34 mouse cellular contexts compared by ENCODE assay signal in genomic region chr2:173157376-173157775, GRCm38 (mm10). TPM values are rescaled to one million over a fixed set of nuclear protein-coding genes. Genes with fewer than 3 reads are reported as not detected.
A peak's percentile ranks its signal among the peaks of the same experiment; 100 is the strongest.
DNase-seq lines count a peak whose midpoint lies in the region; ATAC-seq and TF ChIP-seq lines count a peak whose summit lies in the region.
"Had no signal": no experiment of that assay in that cellular context is flagged by ENCODE, and none has a peak within 500 bp of the region (broad histone marks: within the 10 kb centered on the region; RNA-seq: fewer than 3 reads in every experiment).

No protein-coding gene starts in this region.

- TF ChIP-seq RAD21 in CH12.LX (IDR thresholded peaks at IDR 0.05; ENCODE audit: low read depth, low read length) = no peak

- H3K27me3 ChIP-seq in kidney, adult 2 months (replicated peaks; ENCODE audit: control insufficient read depth, insufficient read depth, low read length) = no peaks in the 10 kb centered on the region
- no peaks in the 10 kb centered on the region for H3K27me3 ChIP-seq in liver, adult 2 months (ENCODE audit: control insufficient read depth, insufficient read depth, low read length)
- H3K27me3 ChIP-seq in liver, embryonic 12.5 days (replicated peaks) = 0 out of 2 replicates have a peak, but pooled peaks cover 8% of the 10 kb centered on the region
- H3K27me3 ChIP-seq in CH12.LX (replicated peaks) = peaks cover 4% of the 10 kb centered on the region
- no peaks in the 10 kb centered on the region for H3K27me3 ChIP-seq in intestine, postnatal 0 days (replicated peaks; ENCODE audit: control insufficient read depth, insufficient read depth, low read length)
- H3K27me3 ChIP-seq: embryonic facial prominence, embryonic 15.5 days; heart, embryonic 13.5 days; limb, embryonic 13.5 days; midbrain, embryonic 15.5 days had no signal

- dilution Hi-C loops in CH12.LX (cut with MboI; ENCODE audit: extremely low pct_ligation_motif_present, extremely low pct_unique_long_range_greater_than_20kb, low sequenced_read_pairs) = no loop called here

- 0 out of 2 replicates have a peak, but pooled peaks have one; percentile 1 for TF ChIP-seq CTCF in kidney, adult 2 months (conservative IDR thresholded peaks at IDR 0.05; ENCODE audit: insufficient read depth, insufficient read length, low read depth, low read length)
- TF ChIP-seq CTCF in liver, adult 2 months (IDR thresholded peaks at IDR 0.05; ENCODE audit: low read depth, low read length) = no peak
- TF ChIP-seq CTCF in CH12.LX (conservative IDR thresholded peaks at IDR 0.05 in 1 of 2, IDR thresholded peaks at IDR 0.05 in 1 of 2; ENCODE audit: low read depth in 2 of 2, low read length in 2 of 2) = no peak
- no peak for TF ChIP-seq CTCF in intestine, postnatal 0 days (IDR thresholded peaks at IDR 0.05; ENCODE audit: low read depth)

- no peak for ATAC-seq in liver, embryonic 12.5 days
- ATAC-seq in intestine, postnatal 0 days = no peak
- ATAC-seq: forebrain, postnatal 0 days; inflammation-experienced regulatory T-cells, adult 6 months; midbrain, embryonic 15.5 days had no signal

- peaks cover 28% of the 10 kb centered on the region for H3K36me3 ChIP-seq in kidney, adult 2 months (ENCODE audit: control insufficient read depth, insufficient read depth, low read length)
- peaks cover 32% of the 10 kb centered on the region for H3K36me3 ChIP-seq in liver, adult 2 months (ENCODE audit: control insufficient read depth, insufficient read depth, low read length)
- no peaks in the 10 kb centered on the region for H3K36me3 ChIP-seq in liver, embryonic 12.5 days
- no peaks in the 10 kb centered on the region for H3K36me3 ChIP-seq in CH12.LX (replicated peaks in 1 of 2; ENCODE audit: control insufficient read depth in 1 of 2, insufficient read depth in 1 of 2, low read length in 1 of 2)
- peaks cover 26% of the 10 kb centered on the region; the same call in 1 of the 2 replicates for H3K36me3 ChIP-seq in intestine, postnatal 0 days (ENCODE audit: control insufficient read depth, insufficient read depth)
- H3K36me3 ChIP-seq: embryonic facial prominence, embryonic 10.5 days; embryonic facial prominence, embryonic 15.5 days; forebrain, embryonic 12.5 days; G1E; heart, embryonic 13.5 days; limb, embryonic 13.5 days; midbrain, embryonic 15.5 days had no signal

- no peaks in the 10 kb centered on the region; the same call in 1 of the 2 replicates for H3K79me2 ChIP-seq in liver, adult 2 months (ENCODE audit: control insufficient read depth, insufficient read depth, low read length)
- no peaks in the 10 kb centered on the region for H3K79me2 ChIP-seq in CH12.LX (replicated peaks; ENCODE audit: control insufficient read depth, extremely low read depth, insufficient read depth, poor library complexity, severe bottlenecking)

- no peak for TF ChIP-seq POLR2A in kidney, adult 2 months (IDR thresholded peaks at IDR 0.05; ENCODE audit: low read depth, low read length)
- 0 out of 2 replicates have a peak, but pooled peaks have one; percentile 25 for TF ChIP-seq POLR2A in liver, adult 2 months (IDR thresholded peaks at IDR 0.05; ENCODE audit: extremely low read depth, insufficient read depth, low read length)
- no peak for TF ChIP-seq POLR2A in CH12.LX (IDR thresholded peaks at IDR 0.05; ENCODE audit: low read depth, low read length)

- peak overlapping the region; percentile 48 for H3K4me3 ChIP-seq in kidney, adult 2 months (ENCODE audit: insufficient read depth, low read depth, low read length)
- H3K4me3 ChIP-seq in liver, adult 2 months (ENCODE audit: insufficient read depth, low read depth, low read length) = peak overlapping the region; percentile 60
- no peak overlapping the region for H3K4me3 ChIP-seq in liver, embryonic 12.5 days
- no peak overlapping the region for H3K4me3 ChIP-seq in CH12.LX (replicated peaks in 1 of 3; ENCODE audit: low read depth in 2 of 3, low read length in 2 of 3, poor library complexity in 1 of 3)
- H3K4me3 ChIP-seq in intestine, postnatal 0 days (ENCODE audit: low read depth, low read length) = no peak overlapping the region
- H3K4me3 ChIP-seq: embryonic facial prominence, embryonic 10.5 days; embryonic facial prominence, embryonic 15.5 days; forebrain, embryonic 12.5 days; heart, adult 2 months; heart, embryonic 13.5 days; limb, embryonic 13.5 days; midbrain, embryonic 15.5 days had no signal

- DNase-seq in kidney, adult 2 months = peak; percentile 70
- no peak for DNase-seq in kidney, adult 18-20 months
- peak; percentile 67 for DNase-seq in liver, adult 2 months (ENCODE audit: extremely low read depth, low read depth, low spot score)
- peak; percentile 54 for DNase-seq in CH12.LX (ENCODE audit: extremely low read depth)
- DNase-seq in cerebellum, postnatal 25 days = no peak
- DNase-seq in layer of hippocampus, adult 18-20 months (ENCODE audit: low spot score in 2 of 2) = no peak
- DNase-seq: adrenal gland, postnatal 10 days; cerebellum, adult 18-20 months; cerebellum, postnatal 14 days; forebrain, postnatal 0 days; heart, adult 2 months; heart, postnatal 10 days; lung, embryonic 14.5 days; lung, postnatal 14 days; right cerebral cortex, postnatal 25 days; thymus, postnatal 36 days had no signal

- 0 out of 2 replicates have a peak, but pooled peaks have one; percentile 10 for TF ChIP-seq EP300 in CH12.LX (IDR thresholded peaks at IDR 0.05; ENCODE audit: low read length)

- H3K4me1 ChIP-seq in kidney, adult 2 months (ENCODE audit: control insufficient read depth, insufficient read depth, low read length) = peaks cover under 1% of the 10 kb centered on the region; the same call in 1 of the 2 replicates
- no peaks in the 10 kb centered on the region for H3K4me1 ChIP-seq in liver, adult 2 months (ENCODE audit: control insufficient read depth, insufficient read depth, low read length)
- H3K4me1 ChIP-seq in liver, embryonic 12.5 days = no peaks in the 10 kb centered on the region
- peaks cover 17 to 44% of the 10 kb centered on the region in 2 experiments for H3K4me1 ChIP-seq in CH12.LX (ENCODE audit: control insufficient read depth in 1 of 2, insufficient read depth in 2 of 2)
- 0 out of 2 replicates have a peak, but pooled peaks cover 2% of the 10 kb centered on the region for H3K4me1 ChIP-seq in intestine, postnatal 0 days (replicated peaks; ENCODE audit: control insufficient read depth, insufficient read depth, low read length)
- H3K4me1 ChIP-seq: midbrain, embryonic 15.5 days had no signal

- H3K9me3 ChIP-seq in liver, embryonic 12.5 days (replicated peaks) = no peaks in the 10 kb centered on the region
- no peaks in the 10 kb centered on the region for H3K9me3 ChIP-seq in CH12.LX (replicated peaks; ENCODE audit: low read length)
- no peaks in the 10 kb centered on the region for H3K9me3 ChIP-seq in intestine, postnatal 0 days (ENCODE audit: control insufficient read depth)
- H3K9me3 ChIP-seq: embryonic facial prominence, embryonic 10.5 days; embryonic facial prominence, embryonic 15.5 days; forebrain, embryonic 12.5 days; heart, embryonic 13.5 days; limb, embryonic 13.5 days; midbrain, embryonic 15.5 days had no signal

- H3K9ac ChIP-seq in liver, adult 2 months (ENCODE audit: low read depth, low read length) = peak overlapping the region; percentile 73
- no peak overlapping the region for H3K9ac ChIP-seq in liver, embryonic 12.5 days
- no peak overlapping the region for H3K9ac ChIP-seq in CH12.LX (ENCODE audit: insufficient read depth, low read depth)
- no peak overlapping the region for H3K9ac ChIP-seq in intestine, postnatal 0 days (ENCODE audit: low read depth, low read length)
- H3K9ac ChIP-seq: embryonic facial prominence, embryonic 15.5 days; forebrain, embryonic 12.5 days; forebrain, postnatal 0 days; heart, embryonic 13.5 days; hindbrain, embryonic 14.5 days; limb, embryonic 13.5 days; liver, embryonic 14.5 days; lung, embryonic 14.5 days; midbrain, embryonic 15.5 days had no signal

- no peak overlapping the region for H3K4me2 ChIP-seq in liver, embryonic 12.5 days
- peak overlapping the region; percentile 72 for H3K4me2 ChIP-seq in CH12.LX (ENCODE audit: insufficient read depth, low read depth, poor library complexity, severe bottlenecking)
- H3K4me2 ChIP-seq in intestine, postnatal 0 days (replicated peaks; ENCODE audit: low read depth) = peak overlapping the region; percentile 57
- H3K4me2 ChIP-seq: embryonic facial prominence, embryonic 15.5 days; forebrain, embryonic 12.5 days; heart, embryonic 13.5 days; hindbrain, embryonic 14.5 days; limb, embryonic 13.5 days; lung, embryonic 14.5 days; midbrain, embryonic 15.5 days had no signal

- H3K27ac ChIP-seq in kidney, adult 2 months (ENCODE audit: insufficient read depth, low read depth, low read length) = peak overlapping the region; percentile 96
- H3K27ac ChIP-seq in liver, adult 2 months (replicated peaks; ENCODE audit: insufficient read depth, low read depth, low read length) = peak overlapping the region; percentile 54
- H3K27ac ChIP-seq in liver, embryonic 12.5 days = no peak overlapping the region
- peak overlapping the region; percentile 79; the same call in 1 of the 2 replicates for H3K27ac ChIP-seq in CH12.LX (ENCODE audit: insufficient read depth, low read depth)
- peak overlapping the region; percentile 60 for H3K27ac ChIP-seq in intestine, postnatal 0 days (ENCODE audit: low read depth, low read length)
- H3K27ac ChIP-seq: embryonic facial prominence, embryonic 10.5 days; embryonic facial prominence, embryonic 15.5 days; forebrain, embryonic 12.5 days; heart, adult 2 months; heart, embryonic 13.5 days; hindbrain, embryonic 14.5 days; limb, embryonic 13.5 days; liver, embryonic 14.5 days; midbrain, embryonic 15.5 days had no signal

- in situ Hi-C loops in CH12.LX (cut with MboI; ENCODE audit: low pct_ligation_motif_present, low pct_unique_long_range_greater_than_20kb, low sequenced_read_pairs) = loop anchor here (25.0 kb wide), 1 partner anchor 145 kb away; the partner anchor contains the start of genes Rae1 and Rbm38

- WGBS in kidney, adult 2 months = 28% methylated on average over 4 of the region's 4 CpGs
- 25% methylated on average over 4 of the region's 4 CpGs for WGBS in liver, adult 2 months
- WGBS in liver, embryonic 12.5 days (ENCODE audit: insufficient replicate concordance) = 48% methylated on average over 4 of the region's 4 CpGs
- WGBS in intestine, postnatal 0 days = 49% methylated on average over 4 of the region's 4 CpGs

RNA-seq across cellular contexts. Expression of gene Pck1, which starts 4.5 kb away (rescaled TPM):
- polyA plus RNA-seq in kidney, adult 2 months (2012; rRNA removed) = 648 and 871 TPM in 2 replicates
- 2,468 and 2,488 TPM in 2 replicates for total RNA-seq in liver, adult 2 months (2014; rRNA removed)
- 240 and 585 TPM in 2 replicates for polyA plus RNA-seq in liver, adult 2 months (2012; rRNA removed)
- polyA plus RNA-seq in liver, embryonic 12.5 days (2016; fragmentation: Nextera tagmentation; extraction: Ambion mirVana) = 0.07 and 0.20 TPM in 2 replicates
- total RNA-seq in CH12.LX (2012; rRNA removed) (0.13 TPM in 2 replicates), CH12.LX (2014; rRNA removed) (0.08 and 0.11 TPM in 2 replicates)
- polyA plus RNA-seq in CH12.LX (2012; ENCODE audit: insufficient read length, low read depth) = 0.11 TPM in 1 of 2 replicates, not detected in the other
- polyA plus RNA-seq in intestine, postnatal 0 days (2015; fragmentation: Nextera tagmentation; extraction: Ambion mirVana) = 249 and 336 TPM in 2 replicates
- total RNA-seq in layer of hippocampus, adult 18-20 months (2021) = not detected
- total RNA-seq: forebrain, postnatal 0 days; hematopoietic stem cell, adult 5-6 weeks; layer of hippocampus, postnatal 10 days; left cerebral cortex, adult 18-20 months; left cerebral cortex, postnatal 14 days; neutrophil, adult 5-6 weeks had no signal
- polyA plus RNA-seq: embryonic facial prominence, embryonic 10.5 days; embryonic facial prominence, embryonic 15.5 days; forebrain, embryonic 12.5 days; forebrain, postnatal 0 days; G1E; hindbrain, embryonic 14.5 days; inflammation-experienced regulatory T-cells, adult 6 months; limb, embryonic 13.5 days; lung, embryonic 14.5 days; midbrain, embryonic 15.5 days; neural tube, embryonic 11.5 days had no signal

RNA-seq across cellular contexts. Expression of gene Ctcfl, which starts 38.1 kb away (rescaled TPM):
- polyA plus RNA-seq in kidney, adult 2 months (2012; rRNA removed) = 0.03 TPM in 2 replicates
- total RNA-seq in liver, adult 2 months (2014; rRNA removed) = 0.27 and 0.46 TPM in 2 replicates
- polyA plus RNA-seq in liver, adult 2 months (2012; rRNA removed) = 0.10 and 0.20 TPM in 2 replicates
- polyA plus RNA-seq in liver, embryonic 12.5 days (2016; fragmentation: Nextera tagmentation; extraction: Ambion mirVana) = 0.04 and 0.06 TPM in 2 replicates
- not detected in 2 replicates for total RNA-seq in CH12.LX (2012; rRNA removed)
- total RNA-seq in CH12.LX (2014; rRNA removed) = not detected in 2 replicates
- 0.11 TPM in 1 of 2 replicates, not detected in the other for polyA plus RNA-seq in CH12.LX (2012; ENCODE audit: insufficient read length, low read depth)
- polyA plus RNA-seq in intestine, postnatal 0 days (2015; fragmentation: Nextera tagmentation; extraction: Ambion mirVana) = 0.82 and 1.0 TPM in 2 replicates
- total RNA-seq in layer of hippocampus, adult 18-20 months (2021) = not detected
- total RNA-seq: forebrain, postnatal 0 days; G1E; hematopoietic stem cell, adult 5-6 weeks; layer of hippocampus, postnatal 10 days; left cerebral cortex, adult 18-20 months; left cerebral cortex, postnatal 14 days; neutrophil, adult 5-6 weeks had no signal
- polyA plus RNA-seq: G1E; heart, adult 2 months; inflammation-experienced regulatory T-cells, adult 6 months; neural tube, embryonic 11.5 days had no signal

Comparison
In these comparisons a context has a peak if more than half of its experiments do, and no peak if none do; other contexts are left out.
1. DNase-seq: peak in kidney, adult 2 months (single experiment), liver, adult 2 months (single experiment) and CH12.LX (single experiment); none in kidney, adult 18-20 months (single experiment), cerebellum, postnatal 25 days (0 of 2) and layer of hippocampus, adult 18-20 months (0 of 2).
2. H3K4me3 ChIP-seq: peak in kidney, adult 2 months (single experiment) and liver, adult 2 months (single experiment); none in liver, embryonic 12.5 days (single experiment), CH12.LX (0 of 3) and intestine, postnatal 0 days (single experiment).
3. RNA of gene Pck1, which starts 4.5 kb away (polyA plus RNA-seq): 648 to 871 TPM in kidney, adult 2 months, 249 to 336 TPM in intestine, postnatal 0 days and 240 to 585 TPM in liver, adult 2 months; 0.11 TPM in CH12.LX and 0.07 to 0.20 TPM in liver, embryonic 12.5 days; every median in the first group is over 100 times any median in the second.